Mouse (Mus musculus): ENCODE data around the gene Tlcd1. TPM values are rescaled to one million over a fixed set of nuclear protein-coding genes. Genes with fewer than 3 reads are reported as not detected.

Tlcd1 gene
- polyA plus RNA-seq, 1 experiment from 2014 or later = 10.1 TPM

GRCm38 (mm10) chr11:78140665-78141064, 35.8 kb upstream of the Tlcd1 start:
- Histone ChIP-seq H3K4me3 (ENCODE audit: low read depth, low read length) (no peak overlapping the region), H3K27ac (ENCODE audit: low read length) (no peak overlapping the region), H3K27me3 (ENCODE audit: control insufficient read depth, insufficient read depth, low read depth, low read length) (no peaks in the 10 kb centered on the region), H3K9me3 (replicated peaks; ENCODE audit: control insufficient read depth, low read length, poor library complexity, severe bottlenecking) (no peaks in the 10 kb centered on the region), H3K4me1 (ENCODE audit: control insufficient read depth, insufficient read depth, low read length) (no peaks in the 10 kb centered on the region), H3K36me3 (ENCODE audit: control insufficient read depth, insufficient read depth, low read length) (0 out of 2 replicates have a peak, but pooled peaks cover 4% of the 10 kb centered on the region), H3K9ac (ENCODE audit: low read depth, low read length) (no peak overlapping the region), H3K4me2 (ENCODE audit: low read length) (no peak overlapping the region)
- no peak for ATAC-seq
- 88% methylated on average over 5 of the region's 5 CpGs for WGBS

- no peak overlapping the region for H3K27ac ChIP-seq (ENCODE audit: low read length)
- H3K27me3 ChIP-seq (ENCODE audit: control insufficient read depth, insufficient read depth, low read depth, low read length) = no peaks in the 10 kb centered on the region
- H3K9me3 ChIP-seq (replicated peaks; ENCODE audit: control insufficient read depth, low read length, poor library complexity, severe bottlenecking) = no peaks in the 10 kb centered on the region
- H3K36me3 ChIP-seq (ENCODE audit: control insufficient read depth, insufficient read depth, low read length) = peaks cover 9% of the 10 kb centered on the region; the same call in 1 of the 2 replicates
- no peak for ATAC-seq
- no peak overlapping the region for H3K4me3 ChIP-seq (ENCODE audit: low read depth, low read length)
- H3K4me1 ChIP-seq (ENCODE audit: control insufficient read depth, insufficient read depth, low read length) = no peaks in the 10 kb centered on the region
- whole genome bisulfite sequencing = 57% methylated on average over 2 of the region's 2 CpGs
- no peak overlapping the region for H3K9ac ChIP-seq (ENCODE audit: low read depth, low read length)
- H3K4me2 ChIP-seq (ENCODE audit: low read length) = no peak overlapping the region
Observed at GRCm38 (mm10) chr11:78143520-78143919, 33.0 kb upstream of the Tlcd1 start.

- Histone ChIP-seq H3K36me3 (ENCODE audit: control insufficient read depth, insufficient read depth, low read length) (peaks cover 16% of the 10 kb centered on the region; the same call in 1 of the 2 replicates), H3K4me1 (ENCODE audit: control insufficient read depth, insufficient read depth, low read length) (no peaks in the 10 kb centered on the region), H3K4me3 (ENCODE audit: low read depth, low read length) (no peak overlapping the region), H3K27ac (ENCODE audit: low read length) (no peak overlapping the region), H3K4me2 (ENCODE audit: low read length) (no peak overlapping the region), H3K9ac (ENCODE audit: low read depth, low read length) (no peak overlapping the region), H3K27me3 (ENCODE audit: control insufficient read depth, insufficient read depth, low read depth, low read length) (no peaks in the 10 kb centered on the region), H3K9me3 (replicated peaks; ENCODE audit: control insufficient read depth, low read length, poor library complexity, severe bottlenecking) (no peaks in the 10 kb centered on the region)
- WGBS = 82% methylated on average over 5 of the region's 5 CpGs
- ATAC-seq = no peak
Observed at GRCm38 (mm10) chr11:78146168-78146567, 30.3 kb upstream of the Tlcd1 start.

GRCm38 (mm10) chr11:78146707-78147543, 29.6 kb upstream of the Tlcd1 start:
- Histone ChIP-seq H3K9ac (ENCODE audit: low read depth, low read length) (no peak overlapping the region), H3K4me2 (ENCODE audit: low read length) (no peak overlapping the region), H3K27me3 (ENCODE audit: control insufficient read depth, insufficient read depth, low read depth, low read length) (no peaks in the 10 kb centered on the region), H3K4me3 (ENCODE audit: low read depth, low read length) (no peak overlapping the region), H3K36me3 (ENCODE audit: control insufficient read depth, insufficient read depth, low read length) (peaks cover 16% of the 10 kb centered on the region; the same call in 1 of the 2 replicates), H3K27ac (ENCODE audit: low read length) (no peak overlapping the region), H3K9me3 (replicated peaks; ENCODE audit: control insufficient read depth, low read length, poor library complexity, severe bottlenecking) (no peaks in the 10 kb centered on the region), H3K4me1 (ENCODE audit: control insufficient read depth, insufficient read depth, low read length) (no peaks in the 10 kb centered on the region)
- ATAC-seq = no peak
- 96% methylated on average over 6 of the region's 6 CpGs for WGBS

GRCm38 (mm10) chr11:78151161-78151560, 25.4 kb upstream of the Tlcd1 start:
- H3K9ac ChIP-seq (ENCODE audit: low read depth, low read length) = no peak overlapping the region
- H3K36me3 ChIP-seq (ENCODE audit: control insufficient read depth, insufficient read depth, low read length) = peaks cover 23% of the 10 kb centered on the region
- H3K9me3 ChIP-seq (replicated peaks; ENCODE audit: control insufficient read depth, low read length, poor library complexity, severe bottlenecking) = no peaks in the 10 kb centered on the region
- H3K4me1 ChIP-seq (ENCODE audit: control insufficient read depth, insufficient read depth, low read length) = peaks cover 8% of the 10 kb centered on the region; the same call in 1 of the 2 replicates
- no peak overlapping the region for H3K27ac ChIP-seq (ENCODE audit: low read length)
- no peak overlapping the region for H3K4me2 ChIP-seq (ENCODE audit: low read length)
- no peak for ATAC-seq
- WGBS = 30% methylated on average over 1 of the region's 1 CpGs
- H3K4me3 ChIP-seq (ENCODE audit: low read depth, low read length) = no peak overlapping the region
- H3K27me3 ChIP-seq (ENCODE audit: control insufficient read depth, insufficient read depth, low read depth, low read length) = no peaks in the 10 kb centered on the region

- H3K27ac ChIP-seq (ENCODE audit: low read length) = peak overlapping the region; percentile 80
- H3K36me3 ChIP-seq (ENCODE audit: control insufficient read depth, insufficient read depth, low read length) = peaks cover 18% of the 10 kb centered on the region
- 50% methylated on average over 9 of the region's 9 CpGs for WGBS
- H3K9ac ChIP-seq (ENCODE audit: low read depth, low read length) = no peak overlapping the region
- no peaks in the 10 kb centered on the region for H3K9me3 ChIP-seq (replicated peaks; ENCODE audit: control insufficient read depth, low read length, poor library complexity, severe bottlenecking)
- H3K27me3 ChIP-seq (ENCODE audit: control insufficient read depth, insufficient read depth, low read depth, low read length) = no peaks in the 10 kb centered on the region
- H3K4me3 ChIP-seq (ENCODE audit: low read depth, low read length) = no peak overlapping the region
- no peak overlapping the region for H3K4me2 ChIP-seq (ENCODE audit: low read length)
- peaks cover 8% of the 10 kb centered on the region; the same call in 1 of the 2 replicates for H3K4me1 ChIP-seq (ENCODE audit: control insufficient read depth, insufficient read depth, low read length)
- peak; percentile 81 for ATAC-seq
Observed at GRCm38 (mm10) chr11:78152299-78153231, 23.9 kb upstream of the Tlcd1 start.

GRCm38 (mm10) chr11:78153778-78154177, 22.7 kb upstream of the Tlcd1 start:
- no peak overlapping the region for H3K9ac ChIP-seq (ENCODE audit: low read depth, low read length)
- H3K27ac ChIP-seq (ENCODE audit: low read length) = peak overlapping the region; percentile 80
- no peak overlapping the region for H3K4me3 ChIP-seq (ENCODE audit: low read depth, low read length)
- no peak overlapping the region for H3K4me2 ChIP-seq (ENCODE audit: low read length)
- no peak for ATAC-seq
- 79% methylated on average over 13 of the region's 13 CpGs for WGBS
- H3K9me3 ChIP-seq (replicated peaks; ENCODE audit: control insufficient read depth, low read length, poor library complexity, severe bottlenecking) = no peaks in the 10 kb centered on the region
- H3K36me3 ChIP-seq (ENCODE audit: control insufficient read depth, insufficient read depth, low read length) = peaks cover 22% of the 10 kb centered on the region
- H3K4me1 ChIP-seq (ENCODE audit: control insufficient read depth, insufficient read depth, low read length) = peaks cover 8% of the 10 kb centered on the region; the same call in 1 of the 2 replicates
- H3K27me3 ChIP-seq (ENCODE audit: control insufficient read depth, insufficient read depth, low read depth, low read length) = no peaks in the 10 kb centered on the region

GRCm38 (mm10) chr11:78155674-78156073, 20.8 kb upstream of the Tlcd1 start:
- ATAC-seq = no peak
- peaks cover 10% of the 10 kb centered on the region; the same call in 1 of the 2 replicates for H3K4me1 ChIP-seq (ENCODE audit: control insufficient read depth, insufficient read depth, low read length)

More at GRCm38 (mm10) chr11:78155674-78156073, 20.8 kb upstream of the Tlcd1 start:
- Histone ChIP-seq H3K27me3 (ENCODE audit: control insufficient read depth, insufficient read depth, low read depth, low read length) (no peaks in the 10 kb centered on the region), H3K9ac (ENCODE audit: low read depth, low read length) (no peak overlapping the region), H3K4me3 (ENCODE audit: low read depth, low read length) (no peak overlapping the region), H3K9me3 (replicated peaks; ENCODE audit: control insufficient read depth, low read length, poor library complexity, severe bottlenecking) (no peaks in the 10 kb centered on the region), H3K36me3 (ENCODE audit: control insufficient read depth, insufficient read depth, low read length) (peaks cover 30% of the 10 kb centered on the region), H3K4me2 (ENCODE audit: low read length) (no peak overlapping the region), H3K27ac (ENCODE audit: low read length) (no peak overlapping the region)
- 64% methylated on average over 5 of the region's 5 CpGs for WGBS

All from midbrain, embryonic 16.5 days (tissue).